Mouse (Mus musculus): ENCODE data around the gene Zfp609. TPM values are rescaled to one million over a fixed set of nuclear protein-coding genes. Genes with fewer than 3 reads are reported as not detected.

Gene Zfp609
- total and polyA plus RNA-seq, 2 experiments from 2014 or later = 5.0 to 9.8 TPM

GRCm38 (mm10) chr9:65834628-65835354 is 7.4 kb upstream of the Zfp609 start:
- H3K9me3 ChIP-seq (ENCODE audit: low read length) = no peaks in the 10 kb centered on the region
- no peak for TF ChIP-seq CTCF (IDR thresholded peaks at IDR 0.05; ENCODE audit: low read depth)

DNA sequence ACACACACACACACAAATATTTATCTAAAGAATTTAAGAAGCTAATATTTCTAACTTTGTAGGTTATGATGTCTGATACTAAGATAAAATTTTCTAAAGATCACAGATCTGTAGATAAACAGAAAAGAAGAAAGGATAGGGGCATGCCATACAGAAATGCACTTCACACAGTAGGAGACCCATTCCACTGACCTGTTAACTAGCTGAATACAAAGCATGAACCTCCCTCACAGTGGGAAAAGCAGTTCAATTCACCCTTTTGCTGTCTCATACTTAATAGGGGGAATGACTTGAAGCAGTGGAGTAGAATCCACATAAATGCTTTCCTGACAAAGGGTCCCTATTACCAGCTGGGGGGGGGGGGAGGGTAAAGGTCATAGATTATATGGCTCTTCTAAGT is 6.3 kb upstream of the Zfp609 start:
- H3K4me3 ChIP-seq (ENCODE audit: low read depth, low read length) = no peak overlapping the region
- H3K27ac ChIP-seq (ENCODE audit: low read depth, low read length) = no peak overlapping the region
- H3K4me1 ChIP-seq (ENCODE audit: insufficient read depth) = no peaks in the 10 kb centered on the region; the same call in 1 of the 2 replicates
- no peak for ATAC-seq
- peaks cover 4% of the 10 kb centered on the region for H3K36me3 ChIP-seq (ENCODE audit: insufficient read depth)
- H3K4me2 ChIP-seq (ENCODE audit: low read depth) = no peak overlapping the region
- no peak overlapping the region for H3K9ac ChIP-seq
- no peak for DNase-seq
- H3K9me3 ChIP-seq (ENCODE audit: low read length) = no peaks in the 10 kb centered on the region
- H3K27me3 ChIP-seq (ENCODE audit: insufficient read depth, low read length) = no peaks in the 10 kb centered on the region
- no peak for TF ChIP-seq CTCF (IDR thresholded peaks at IDR 0.05; ENCODE audit: low read depth)

More at GRCm38 (mm10) chr9:65834628-65835354, 7.4 kb upstream of the Zfp609 start:
- H3K4me1 ChIP-seq (ENCODE audit: insufficient read depth) = no peaks in the 10 kb centered on the region; the same call in 1 of the 2 replicates
- WGBS = 17% methylated on average over 10 of the region's 10 CpGs
- no peak overlapping the region for H3K4me3 ChIP-seq (ENCODE audit: low read depth, low read length)
- no peak overlapping the region for H3K27ac ChIP-seq (ENCODE audit: low read depth, low read length)
- no peak for DNase-seq
- no peak overlapping the region for H3K4me2 ChIP-seq (ENCODE audit: low read depth)
- H3K36me3 ChIP-seq (ENCODE audit: insufficient read depth) = peaks cover 4% of the 10 kb centered on the region
- H3K27me3 ChIP-seq (ENCODE audit: insufficient read depth, low read length) = no peaks in the 10 kb centered on the region
- no peak overlapping the region for H3K9ac ChIP-seq
- ATAC-seq = peak; percentile 32; the same call in 1 of the 2 replicates

GRCm38 (mm10) chr9:65833230-65833629 is 5.9 kb upstream of the Zfp609 start:
- Histone ChIP-seq H3K4me1 (ENCODE audit: insufficient read depth) (peaks cover 1% of the 10 kb centered on the region; the same call in 1 of the 2 replicates), H3K36me3 (ENCODE audit: insufficient read depth) (peaks cover 2% of the 10 kb centered on the region), H3K27ac (ENCODE audit: low read depth, low read length) (no peak overlapping the region), H3K4me2 (ENCODE audit: low read depth) (no peak overlapping the region), H3K9ac (no peak overlapping the region), H3K9me3 (ENCODE audit: low read length) (no peaks in the 10 kb centered on the region), H3K27me3 (ENCODE audit: insufficient read depth, low read length) (no peaks in the 10 kb centered on the region), H3K4me3 (ENCODE audit: low read depth, low read length) (no peak overlapping the region)
- TF ChIP-seq CTCF (IDR thresholded peaks at IDR 0.05; ENCODE audit: low read depth) = no peak
- 37% methylated on average over 2 of the region's 2 CpGs for WGBS
- DNase-seq (no peak), ATAC-seq (no peak)

DNA sequence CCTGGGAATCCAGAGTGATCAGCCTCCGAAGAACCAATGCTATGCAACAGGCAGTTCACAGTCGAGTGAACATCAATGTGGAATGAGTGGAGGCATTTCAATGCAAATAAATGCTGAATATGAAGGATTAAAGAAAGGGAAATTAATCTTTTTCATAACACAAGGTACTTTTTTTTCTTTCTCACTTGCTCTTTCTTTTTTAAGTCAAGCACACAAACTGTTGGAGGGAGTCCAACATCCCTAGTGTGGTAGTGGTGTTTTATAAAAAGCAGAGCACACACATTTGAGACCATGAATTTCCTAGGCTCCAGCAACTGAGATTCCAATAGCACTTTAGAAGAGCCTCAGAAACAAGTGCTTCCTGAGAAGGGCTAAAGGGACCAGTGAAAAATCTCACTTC is 4.7 kb upstream of the Zfp609 start:
- 18% methylated on average over 2 of the region's 2 CpGs for WGBS
- ATAC-seq (no peak), DNase-seq (no peak)
- Histone ChIP-seq H3K9ac (no peak overlapping the region), H3K9me3 (ENCODE audit: low read length) (no peaks in the 10 kb centered on the region), H3K27me3 (ENCODE audit: insufficient read depth, low read length) (no peaks in the 10 kb centered on the region), H3K4me1 (ENCODE audit: insufficient read depth) (peaks cover 4% of the 10 kb centered on the region; the same call in 1 of the 2 replicates), H3K36me3 (ENCODE audit: insufficient read depth) (no peaks in the 10 kb centered on the region; the same call in 1 of the 2 replicates), H3K27ac (ENCODE audit: low read depth, low read length) (no peak overlapping the region), H3K4me2 (ENCODE audit: low read depth) (no peak overlapping the region), H3K4me3 (ENCODE audit: low read depth, low read length) (no peak overlapping the region)
- no peak for TF ChIP-seq CTCF (IDR thresholded peaks at IDR 0.05; ENCODE audit: low read depth)

DNA sequence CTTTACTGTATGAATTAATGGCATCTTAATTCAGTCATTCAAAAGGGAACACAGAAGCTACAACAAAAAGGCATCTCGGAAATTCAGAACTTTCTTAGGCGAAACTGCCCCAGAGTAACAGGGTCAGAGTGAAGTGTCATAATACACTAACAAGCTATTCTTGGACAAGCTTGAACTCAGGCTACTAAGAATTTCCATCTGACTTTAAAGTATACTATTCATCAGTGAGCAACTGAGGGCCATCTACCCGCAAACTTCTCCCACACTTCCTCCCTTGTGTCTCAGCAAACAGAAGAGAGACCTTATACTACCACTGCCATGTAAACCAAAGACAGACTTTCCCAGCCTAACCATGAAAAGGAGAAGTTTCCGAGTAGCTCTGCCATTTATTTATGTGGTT is 3.8 kb upstream of the Zfp609 start:
- no peak overlapping the region for H3K4me3 ChIP-seq (ENCODE audit: low read depth, low read length)
- H3K36me3 ChIP-seq (ENCODE audit: insufficient read depth) = no peaks in the 10 kb centered on the region
- no peak for ATAC-seq
- no peak for TF ChIP-seq CTCF (IDR thresholded peaks at IDR 0.05; ENCODE audit: low read depth)
- no peak for DNase-seq
- H3K9ac ChIP-seq = no peak overlapping the region
- H3K4me2 ChIP-seq (ENCODE audit: low read depth) = no peak overlapping the region
- H3K9me3 ChIP-seq (ENCODE audit: low read length) = no peaks in the 10 kb centered on the region
- H3K27ac ChIP-seq (ENCODE audit: low read depth, low read length) = no peak overlapping the region
- H3K4me1 ChIP-seq (ENCODE audit: insufficient read depth) = peaks cover 5% of the 10 kb centered on the region; the same call in 1 of the 2 replicates
- 38% methylated on average over 4 of the region's 4 CpGs for WGBS
- H3K27me3 ChIP-seq (ENCODE audit: insufficient read depth, low read length) = no peaks in the 10 kb centered on the region

DNA sequence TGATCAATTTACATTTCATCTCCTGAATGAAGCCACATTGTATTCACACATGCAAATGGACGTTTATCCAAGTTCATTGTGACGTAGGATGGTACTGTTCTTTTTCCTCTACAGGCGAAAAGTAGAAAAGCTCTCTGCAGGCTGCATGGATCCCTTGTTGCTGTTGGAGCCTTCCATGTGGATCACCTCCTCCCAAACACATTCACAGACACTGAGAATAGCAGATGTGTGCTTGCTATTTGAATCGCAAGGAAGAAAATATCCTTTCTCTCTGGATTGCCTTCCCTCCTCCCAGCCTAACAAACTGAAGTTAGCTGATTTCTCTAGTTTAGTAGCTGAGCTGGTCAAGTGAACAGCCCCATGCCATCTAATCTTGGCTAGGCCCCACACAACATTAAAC is 2.9 kb upstream of the Zfp609 start:
- ATAC-seq (no peak), DNase-seq (no peak)
- Histone ChIP-seq H3K9me3 (ENCODE audit: low read length) (no peaks in the 10 kb centered on the region), H3K4me1 (ENCODE audit: insufficient read depth) (peaks cover 14% of the 10 kb centered on the region), H3K27ac (ENCODE audit: low read depth, low read length) (no peak overlapping the region), H3K4me2 (ENCODE audit: low read depth) (no peak overlapping the region), H3K9ac (no peak overlapping the region), H3K36me3 (ENCODE audit: insufficient read depth) (no peaks in the 10 kb centered on the region), H3K4me3 (ENCODE audit: low read depth, low read length) (no peak overlapping the region), H3K27me3 (ENCODE audit: insufficient read depth, low read length) (no peaks in the 10 kb centered on the region)
- no peak for TF ChIP-seq CTCF (IDR thresholded peaks at IDR 0.05; ENCODE audit: low read depth)
- WGBS = 43% methylated on average over 4 of the region's 4 CpGs

DNA sequence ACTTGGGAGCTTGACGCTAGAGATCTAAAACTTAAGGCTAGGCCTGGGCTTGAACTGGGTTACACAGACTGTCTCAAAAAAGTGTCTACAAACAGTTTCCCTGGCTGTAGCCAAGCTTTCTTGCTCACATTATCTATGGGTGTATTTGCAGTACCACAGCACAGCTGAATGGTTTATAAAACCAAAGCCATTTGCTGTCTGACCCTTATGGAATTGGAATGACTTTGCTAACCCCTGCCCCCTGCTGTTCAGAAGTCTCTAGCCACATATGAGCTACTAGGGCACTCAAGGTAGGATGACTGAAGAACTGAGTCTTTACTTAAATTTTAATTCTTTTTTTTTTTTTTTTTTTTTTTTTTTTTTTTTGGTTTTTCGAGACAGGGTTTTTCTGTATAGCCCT is 2.0 kb upstream of the Zfp609 start:
- ATAC-seq (no peak), DNase-seq (no peak)
- Histone ChIP-seq H3K9me3 (ENCODE audit: low read length) (no peaks in the 10 kb centered on the region), H3K27me3 (ENCODE audit: insufficient read depth, low read length) (no peaks in the 10 kb centered on the region), H3K27ac (ENCODE audit: low read depth, low read length) (no peak overlapping the region), H3K4me3 (ENCODE audit: low read depth, low read length) (no peak overlapping the region), H3K36me3 (ENCODE audit: insufficient read depth) (no peaks in the 10 kb centered on the region), H3K9ac (no peak overlapping the region), H3K4me1 (ENCODE audit: insufficient read depth) (peaks cover 22% of the 10 kb centered on the region), H3K4me2 (ENCODE audit: low read depth) (no peak overlapping the region)
- WGBS = 95% methylated on average over 1 of the region's 2 CpGs
- TF ChIP-seq CTCF (IDR thresholded peaks at IDR 0.05; ENCODE audit: low read depth) = peak; percentile 14; the same call in 1 of the 2 replicates

Data from forebrain, postnatal 0 days (tissue).